Mouse (Mus musculus): ENCODE measurements around the gene Ppie. TPM values are rescaled to one million over a fixed set of nuclear protein-coding genes. Genes with fewer than 3 reads are reported as not detected.
"Not testable (repeated sequence)": the region's sequence is repeated elsewhere in the genome, so short reads cannot be mapped to it uniquely, and the experiment has no call there.

Gene Ppie
- total RNA-seq, 4 experiments from 2014 or later = 22.0 to 27.8 (median 24.1) TPM

DNA sequence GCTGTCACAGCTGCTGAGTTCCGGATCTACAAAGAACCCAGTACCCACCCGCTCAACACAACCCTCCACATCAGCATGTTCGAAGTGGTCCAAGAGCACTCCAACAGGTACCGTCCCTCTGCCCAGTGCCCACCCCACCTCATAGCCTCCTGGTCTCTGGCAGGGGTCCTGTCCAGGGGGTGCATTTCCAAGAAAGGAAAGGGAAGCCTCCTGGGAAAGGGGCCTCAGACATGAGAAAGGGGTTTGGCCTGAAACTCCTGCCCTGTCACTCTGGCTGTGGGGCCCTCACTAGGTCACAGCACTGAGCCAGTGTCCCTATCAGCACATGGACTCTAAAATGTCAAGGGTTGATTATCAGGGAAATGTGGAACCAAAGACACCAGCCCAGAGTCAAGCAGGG, 25.1 kb downstream of the Ppie start:
- not testable (repeated sequence) for DNase-seq (ENCODE audit: low spot score)

DNA sequence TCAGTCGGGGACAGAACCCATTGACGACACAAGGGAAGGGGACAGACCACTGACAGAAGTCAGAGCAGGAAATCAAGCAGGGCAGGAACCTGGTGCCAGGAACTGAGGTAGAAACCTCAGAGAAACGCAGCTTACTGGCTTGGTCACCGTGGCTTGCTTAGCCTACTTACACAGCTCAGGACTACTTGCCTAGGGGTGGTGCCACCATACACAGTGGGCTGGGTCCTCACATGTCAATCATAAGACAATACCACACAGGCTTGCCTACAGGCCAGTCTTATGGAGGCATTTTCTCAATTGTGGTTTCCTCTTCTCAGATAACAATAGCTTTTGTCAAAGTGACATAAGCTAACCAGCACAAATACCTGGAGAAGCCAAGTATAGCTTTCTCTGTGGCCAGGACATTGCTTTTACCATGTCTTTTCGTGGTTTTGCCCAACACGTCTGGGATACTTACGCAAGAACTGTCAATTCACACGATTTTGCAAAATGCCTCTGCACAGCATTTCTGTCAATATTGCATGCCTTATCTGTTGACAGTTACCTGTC, 27.5 kb downstream of the Ppie start:
- no peak for DNase-seq (ENCODE audit: low spot score)

DNA sequence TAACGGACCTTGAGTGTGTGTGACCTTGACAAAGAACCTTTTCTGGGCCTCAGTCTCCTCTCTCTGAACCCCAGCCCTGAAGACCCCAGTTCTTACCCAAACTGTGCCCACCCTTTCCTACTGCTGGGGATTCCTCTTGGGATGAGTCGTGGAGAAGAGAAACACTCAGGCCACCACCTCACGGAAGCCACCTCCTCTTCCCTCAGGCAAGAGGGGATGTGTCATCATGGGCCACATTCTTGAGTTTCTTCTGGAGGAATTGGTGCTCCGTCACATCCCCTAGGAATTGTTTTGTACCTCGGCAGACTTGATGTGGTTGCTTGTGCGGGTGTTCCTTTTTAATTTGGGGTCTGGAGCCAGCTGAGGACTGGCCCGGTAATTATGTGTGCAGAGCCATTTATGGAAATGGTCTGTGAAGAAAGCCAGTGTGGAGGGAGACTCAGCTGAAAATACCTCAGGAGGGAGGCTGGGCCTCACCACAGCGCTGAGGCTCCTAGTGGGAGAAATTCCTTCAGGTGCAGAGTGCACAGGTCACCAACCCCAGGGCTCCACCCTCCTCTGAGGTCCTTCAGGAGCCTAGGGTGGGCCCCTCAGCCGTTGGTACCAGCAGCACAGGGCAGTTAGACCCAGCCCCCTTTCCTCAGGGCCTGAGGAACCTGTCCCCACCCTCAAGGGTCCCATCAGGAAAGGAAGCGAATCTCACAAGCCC, 28.3 kb downstream of the Ppie start:
- not testable (repeated sequence) for DNase-seq (ENCODE audit: low spot score)

DNA sequence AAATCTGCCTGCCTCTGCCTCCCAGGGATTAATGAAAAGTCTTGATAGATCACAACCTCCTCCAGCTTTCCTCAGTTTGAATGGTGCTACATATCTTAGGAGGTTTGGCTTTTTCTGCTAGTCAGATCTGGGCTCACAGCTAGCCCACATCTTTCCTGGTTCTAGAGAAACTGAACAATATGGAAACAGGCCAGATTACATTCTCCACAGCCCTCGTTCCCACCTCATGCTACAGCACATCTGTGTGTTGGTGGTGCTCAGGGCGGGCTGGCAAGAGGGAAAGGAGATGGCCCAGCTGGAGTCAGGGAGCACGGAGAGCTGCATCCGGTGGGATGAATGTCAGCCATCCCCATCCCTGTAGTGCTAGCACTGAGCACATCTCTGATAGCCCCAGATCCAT, 29.0 kb downstream of the Ppie start:
- no peak for DNase-seq (ENCODE audit: low spot score)

- DNase-seq (ENCODE audit: low spot score) = no peak
These were observed 31.7 kb downstream of the Ppie start for GRCm38 (mm10) chr4:123108056-123108455.

DNA sequence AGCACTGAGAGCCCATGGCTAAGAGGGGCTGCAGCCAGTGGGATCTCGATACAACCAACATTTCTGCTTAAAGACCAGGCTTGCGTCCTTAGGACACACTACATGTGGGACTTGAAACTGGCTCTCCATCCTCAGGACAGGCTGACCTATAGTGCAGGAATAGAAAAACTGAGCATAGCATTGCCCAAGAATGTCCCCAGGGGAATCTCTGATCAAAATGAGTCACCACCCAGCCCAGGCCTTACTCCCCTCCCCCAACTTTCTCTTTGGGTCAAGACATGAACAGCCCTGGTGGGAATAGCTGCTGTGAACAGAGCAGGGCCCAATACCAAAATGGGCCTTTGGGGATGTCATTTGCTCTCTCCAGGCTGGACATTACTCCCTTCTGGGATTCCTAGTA, 32.9 kb downstream of the Ppie start:
- DNase-seq (ENCODE audit: low spot score) = no peak

DNA sequence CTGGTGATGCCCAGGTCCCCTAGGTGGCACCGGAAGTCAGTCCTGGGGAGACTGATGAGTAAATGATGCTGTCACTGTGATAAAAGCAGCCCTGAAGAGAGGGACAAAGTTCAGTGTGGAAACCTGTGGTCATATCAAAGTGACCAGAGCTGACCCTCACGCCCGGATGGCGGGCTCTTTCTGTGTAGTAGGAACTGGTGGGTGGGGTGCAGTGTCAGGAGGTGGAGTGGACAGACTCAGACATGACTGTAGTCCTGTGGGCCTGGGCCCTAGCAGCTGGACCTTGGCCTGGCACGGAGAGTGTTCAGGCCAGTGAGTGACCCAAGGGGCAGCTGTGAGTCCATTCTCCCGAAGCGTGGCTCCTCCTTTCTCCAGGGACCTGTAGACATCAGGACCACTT, 33.8 kb downstream of the Ppie start:
- not testable (repeated sequence) for DNase-seq (ENCODE audit: low spot score)

DNA sequence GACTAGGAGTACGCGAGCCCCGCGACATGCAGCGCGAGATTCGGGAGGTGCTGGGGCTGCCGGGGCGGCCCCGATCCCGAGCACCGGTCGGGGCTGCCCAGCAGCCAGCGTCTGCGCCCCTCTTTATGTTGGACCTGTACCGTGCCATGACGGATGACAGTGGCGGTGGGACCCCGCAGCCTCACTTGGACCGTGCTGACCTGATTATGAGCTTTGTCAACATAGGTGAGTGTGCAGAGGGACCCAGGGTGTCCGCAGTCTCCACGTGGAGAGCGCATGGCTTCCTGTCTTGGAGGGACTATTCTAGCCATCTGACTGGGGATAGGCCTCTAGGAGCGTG, 34.3 kb downstream of the Ppie start:
- DNase-seq (ENCODE audit: low spot score) = no peak

- no peak for DNase-seq (ENCODE audit: low spot score)
These were observed 34.9 kb downstream of the Ppie start, which contains the start of gene Bmp8b for GRCm38 (mm10) chr4:123104651-123105450. Gene Bmp8b (plus strand): TSS chr4:123105165.

- no peak for DNase-seq (ENCODE audit: low spot score)
These were observed 45.9 kb downstream of the Ppie start for GRCm38 (mm10) chr4:123093869-123094268.

DNA sequence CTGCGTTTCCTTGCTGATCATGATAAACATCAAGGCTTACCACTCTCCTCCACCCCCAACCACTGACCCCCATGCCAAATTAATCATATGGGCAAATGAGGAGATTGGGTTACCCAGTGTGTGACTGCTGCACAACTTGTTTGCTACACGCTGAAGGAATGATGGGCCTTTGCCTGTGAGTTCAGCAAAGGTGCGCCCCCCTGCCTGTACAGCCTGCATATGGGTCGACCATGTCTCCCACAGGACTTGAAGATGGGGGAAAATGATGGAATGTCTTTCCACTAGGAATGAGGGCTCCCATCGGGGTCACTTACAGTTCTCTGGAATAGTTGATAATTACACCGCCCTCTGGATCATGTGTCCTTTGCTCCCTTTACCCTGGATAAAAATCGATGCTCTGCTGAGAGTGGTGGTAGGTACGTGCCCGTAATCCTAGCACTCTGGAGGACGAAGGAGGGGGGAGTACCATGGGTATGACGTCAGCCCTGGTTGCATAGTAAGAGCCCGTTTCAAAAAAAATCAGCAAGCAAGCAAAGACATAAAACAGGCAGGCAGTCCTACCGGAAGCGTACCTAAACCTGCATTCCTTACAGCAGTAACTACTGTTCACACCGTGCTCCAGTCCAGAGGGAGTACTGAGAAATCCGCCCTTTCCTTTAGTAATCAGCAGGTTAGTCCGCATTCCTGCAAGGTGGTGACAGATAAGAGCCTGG, 46.5 kb downstream of the Ppie start:
- DNase-seq (ENCODE audit: low spot score) = no peak

DNA sequence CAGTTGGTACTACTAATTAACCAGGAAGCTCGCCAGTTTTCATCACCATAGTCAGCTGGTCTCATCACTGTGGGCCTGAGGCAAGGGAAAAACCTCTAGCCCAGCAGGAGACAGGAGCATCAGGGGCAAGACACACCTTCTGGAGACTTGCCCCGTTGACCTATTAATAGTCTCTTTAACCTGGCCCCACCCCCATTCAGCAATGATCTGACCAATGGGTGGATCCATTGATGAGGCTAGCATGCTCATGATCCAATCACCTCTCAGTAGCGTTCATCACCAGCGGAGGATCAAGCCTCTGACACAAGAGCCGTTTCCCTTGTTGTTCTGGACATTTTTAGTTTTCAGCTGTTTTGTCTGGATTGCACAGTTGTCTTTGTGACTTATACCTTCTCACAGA, 47.1 kb downstream of the Ppie start:
- DNase-seq (ENCODE audit: low spot score) = no peak

DNA sequence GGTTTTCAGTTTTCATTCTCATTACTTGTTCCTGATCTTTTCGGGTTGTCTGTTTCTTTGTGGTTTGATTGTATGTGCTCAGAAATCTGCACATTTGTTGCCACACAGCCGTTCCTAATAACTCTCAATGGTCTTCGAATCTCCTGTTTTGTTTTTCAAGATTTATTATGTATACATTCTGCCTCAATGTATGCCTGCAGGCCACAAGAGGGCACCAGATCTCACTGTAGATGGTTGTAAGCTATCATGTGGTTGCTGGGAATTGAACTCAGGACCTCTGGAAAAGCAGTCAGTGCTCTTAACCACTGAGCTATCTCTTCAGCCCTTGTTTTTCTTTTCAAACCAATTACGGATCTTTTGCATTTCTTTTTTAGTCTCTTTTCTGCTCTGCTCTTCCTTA, 53.4 kb downstream of the Ppie start:
- no peak for DNase-seq (ENCODE audit: low spot score)

DNA sequence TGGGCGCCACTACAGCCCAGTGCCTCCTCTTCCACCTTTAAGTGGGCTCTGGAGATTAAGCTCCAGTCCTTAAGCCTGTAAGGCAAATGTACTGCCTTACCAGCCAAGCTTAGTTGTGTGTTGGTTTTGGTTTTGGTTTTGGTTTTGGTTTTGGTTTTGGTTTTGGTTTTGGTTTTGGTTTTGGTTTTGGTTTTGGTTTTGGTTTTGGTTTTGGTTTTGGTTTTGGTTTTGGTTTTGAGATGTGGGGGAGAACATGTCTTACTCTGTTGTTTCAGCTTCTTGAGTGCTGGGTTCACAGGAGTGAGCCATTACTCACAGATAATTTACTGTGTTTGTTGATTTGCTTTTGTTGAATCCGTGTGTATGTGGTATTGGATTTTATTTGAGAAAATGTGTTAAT, 54.5 kb downstream of the Ppie start:
- DNase-seq (ENCODE audit: low spot score) = no peak

DNA sequence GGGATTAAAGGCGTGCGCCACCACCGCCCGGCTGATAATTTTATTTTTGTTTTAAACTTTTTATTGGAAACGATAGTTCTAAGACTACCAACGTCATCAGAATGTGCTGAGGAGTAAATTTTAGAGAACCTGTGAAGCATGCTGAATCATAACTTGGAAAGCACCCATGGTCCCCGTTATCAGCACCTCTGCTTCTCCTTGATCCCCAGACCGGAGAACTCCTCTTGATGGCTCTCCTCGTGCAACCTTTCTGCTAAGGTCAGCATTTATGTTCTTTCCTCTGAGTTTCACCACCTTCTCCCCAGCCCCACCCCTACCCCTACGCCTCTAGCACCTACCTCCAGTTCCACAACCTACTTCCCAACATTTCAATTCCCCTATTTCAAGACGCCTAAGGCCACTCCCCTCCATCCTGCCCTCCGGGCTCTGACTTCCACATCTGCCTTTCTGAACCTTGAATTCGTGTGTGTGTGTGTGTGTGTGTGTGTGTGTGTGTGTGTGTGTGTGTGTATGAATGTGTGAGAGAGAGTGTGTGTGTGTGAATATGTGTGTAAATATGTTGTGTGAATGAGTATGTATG, 56.3 kb downstream of the Ppie start:
- no peak for DNase-seq (ENCODE audit: low spot score)

- DNase-seq (ENCODE audit: low spot score) = peak; percentile 34
These were observed 57.2 kb downstream of the Ppie start for GRCm38 (mm10) chr4:123082283-123083163.

- DNase-seq (ENCODE audit: low spot score) = no peak
These were observed 59.0 kb downstream of the Ppie start for GRCm38 (mm10) chr4:123080791-123081190.

GRCm38 (mm10) chr4:123078231-123078630, 61.5 kb downstream of the Ppie start:
- DNase-seq (ENCODE audit: low spot score) = no peak
